Comparison of ENCODE assay signal across 8 mouse cellular contexts in the genomic region with DNA sequence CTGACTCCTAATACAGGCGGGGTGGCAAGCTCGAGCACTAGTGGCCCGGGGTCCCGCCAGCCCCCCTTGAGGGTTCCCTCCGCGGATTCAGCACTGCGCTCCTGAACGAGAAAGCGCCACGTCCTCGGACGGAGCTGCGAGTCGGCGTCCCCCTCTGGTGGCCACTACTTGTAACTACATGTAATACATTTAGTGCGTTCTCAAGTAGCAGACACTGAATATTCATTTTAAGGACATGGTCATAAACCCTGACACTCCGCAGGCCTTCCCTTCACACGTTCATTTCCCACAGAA. TPM values are rescaled to one million over a fixed set of nuclear protein-coding genes. Genes with fewer than 3 reads are reported as not detected.
A peak's percentile ranks its signal among the peaks of the same experiment; 100 is the strongest.
DNase-seq lines count a peak whose midpoint lies in the region; ATAC-seq and TF ChIP-seq lines count a peak whose summit lies in the region.

No protein-coding gene starts in this region.

- intact Hi-C loops in left cerebral cortex, postnatal 10 days (cut with DNase I): loop anchor here (1.0 to 5.0 kb wide), 3 partner anchors 36 to 152 kb away; a partner anchor contains a TSS

- no peaks in the 10 kb centered on the region for H3K9me3 ChIP-seq in forebrain, postnatal 0 days (ENCODE audit: low read length)
- no peaks in the 10 kb centered on the region for H3K9me3 ChIP-seq in hindbrain, embryonic 11.5 days (ENCODE audit: control insufficient read depth, low read length)
- H3K9me3 ChIP-seq in megakaryocyte, embryonic 14.5 days: no peaks in the 10 kb centered on the region

- no peaks in the 10 kb centered on the region for H3K4me1 ChIP-seq in forebrain, postnatal 0 days (ENCODE audit: insufficient read depth)
- H3K4me1 ChIP-seq in hindbrain, embryonic 11.5 days (replicated peaks; ENCODE audit: control insufficient read depth, insufficient read depth, low read length): no peaks in the 10 kb centered on the region; the same call in 1 of the 2 replicates
- peaks cover 17% of the 10 kb centered on the region for H3K4me1 ChIP-seq in megakaryocyte, embryonic 14.5 days

- no peak overlapping the region for H3K9ac ChIP-seq in forebrain, postnatal 0 days
- no peak overlapping the region for H3K9ac ChIP-seq in hindbrain, embryonic 11.5 days (ENCODE audit: low read depth, low read length)

- H3K4me2 ChIP-seq in forebrain, postnatal 0 days (ENCODE audit: low read depth): peak overlapping the region; percentile 41
- peak overlapping the region; percentile 39 for H3K4me2 ChIP-seq in hindbrain, embryonic 11.5 days (replicated peaks; ENCODE audit: low read depth, low read length)

- peak; percentile 96 for TF ChIP-seq CTCF in forebrain, postnatal 0 days (IDR thresholded peaks at IDR 0.05; ENCODE audit: low read depth)

- H3K36me3 ChIP-seq in forebrain, postnatal 0 days (ENCODE audit: insufficient read depth): no peaks in the 10 kb centered on the region
- no peaks in the 10 kb centered on the region for H3K36me3 ChIP-seq in hindbrain, embryonic 11.5 days (ENCODE audit: control insufficient read depth, insufficient read depth, low read length)
- no peaks in the 10 kb centered on the region for H3K36me3 ChIP-seq in megakaryocyte, embryonic 14.5 days (replicated peaks; ENCODE audit: low read length)

- H3K4me3 ChIP-seq in forebrain, postnatal 0 days (ENCODE audit: low read depth, low read length): no peak overlapping the region
- no peak overlapping the region; the same call in 1 of the 2 replicates for H3K4me3 ChIP-seq in hindbrain, embryonic 11.5 days (ENCODE audit: low read depth, low read length)
- peak overlapping the region; percentile 85 for H3K4me3 ChIP-seq in megakaryocyte, embryonic 14.5 days (replicated peaks)

- H3K27me3 ChIP-seq in forebrain, postnatal 0 days (ENCODE audit: insufficient read depth, low read length): peaks cover 3% of the 10 kb centered on the region; the same call in 1 of the 2 replicates
- peaks cover 8% of the 10 kb centered on the region for H3K27me3 ChIP-seq in hindbrain, embryonic 11.5 days (ENCODE audit: control insufficient read depth, insufficient read depth, low read length)
- H3K27me3 ChIP-seq in megakaryocyte, embryonic 14.5 days (replicated peaks): peaks cover 44% of the 10 kb centered on the region

- no peak overlapping the region for H3K27ac ChIP-seq in forebrain, postnatal 0 days (ENCODE audit: low read depth, low read length)
- no peak overlapping the region for H3K27ac ChIP-seq in hindbrain, embryonic 11.5 days (ENCODE audit: low read depth, low read length)

- DNase-seq in Muller cell, postnatal 12 days (ENCODE audit: inconsistent ontology term): peak; percentile 65
- DNase-seq in cerebellum, adult 18-20 months: peak; percentile 76 to 80
- peak; percentile 86 for DNase-seq in forebrain, postnatal 0 days
- peak; percentile 82 for DNase-seq in hindbrain, embryonic 11.5 days (ENCODE audit: low spot score)
- DNase-seq in left cerebral cortex, postnatal 10 days (ENCODE audit: extremely low spot score in 1 of 2, low spot score in 2 of 2): peak; percentile 70 to 80
- DNase-seq in right cerebral cortex, postnatal 14 days: peak; percentile 72

- WGBS in forebrain, postnatal 0 days: under 1% methylated on average over 18 of the region's 18 CpGs
- under 1% methylated on average over 18 of the region's 18 CpGs for WGBS in hindbrain, embryonic 11.5 days

- ATAC-seq in forebrain, postnatal 0 days: peak; percentile 76
- ATAC-seq in hindbrain, embryonic 11.5 days (ENCODE audit: low FRiP score): no peak
- no peak for ATAC-seq in activated CD4-positive, CD25-positive, alpha-beta regulatory T cell, adult 4 months

RNA-seq across cellular contexts. Expression of a gene that starts 6.9 kb away (rescaled TPM):
- total RNA-seq in forebrain, postnatal 0 days (2014; rRNA removed): 0.14 and 0.15 TPM in 2 replicates
- 0.28 and 0.35 TPM in 2 replicates for polyA plus RNA-seq in forebrain, postnatal 0 days (2015; fragmentation: Nextera tagmentation; extraction: Ambion mirVana)
- polyA plus RNA-seq in hindbrain, embryonic 11.5 days (2014; fragmentation: Nextera tagmentation; extraction: Ambion mirVana): 0.14 TPM in 1 of 2 replicates, not detected in the other
- under 1 TPM in 1 of 2 experiments, not detected in 1; 0.20 TPM for total RNA-seq in left cerebral cortex, postnatal 10 days (2021)
- polyA plus RNA-seq in megakaryocyte, embryonic 14.5 days (2012; ENCODE audit: insufficient read depth, low replicate concordance): not detected in 2 replicates
- not detected for polyA plus RNA-seq in activated CD4-positive, CD25-positive, alpha-beta regulatory T cell, adult 4 months (2017; shearing (Covaris generic))

RNA-seq across cellular contexts. Expression of a gene that starts 17.8 kb away (rescaled TPM):
- 42.1 and 44.4 TPM in 2 replicates for total RNA-seq in forebrain, postnatal 0 days (2014; rRNA removed)
- 34.1 and 38.2 TPM in 2 replicates for polyA plus RNA-seq in forebrain, postnatal 0 days (2015; fragmentation: Nextera tagmentation; extraction: Ambion mirVana)
- 33.2 and 34.4 TPM in 2 replicates for polyA plus RNA-seq in hindbrain, embryonic 11.5 days (2014; fragmentation: Nextera tagmentation; extraction: Ambion mirVana)
- 10 to 100 TPM; 24.3 to 24.4 TPM for total RNA-seq in left cerebral cortex, postnatal 10 days (2021)
- 13.5 TPM in 1 of 2 replicates, not detected in the other for polyA plus RNA-seq in megakaryocyte, embryonic 14.5 days (2012; ENCODE audit: insufficient read depth, low replicate concordance)
- 10 to 100 TPM; 13.5 to 15.4 TPM for polyA plus RNA-seq in activated CD4-positive, CD25-positive, alpha-beta regulatory T cell, adult 4 months (2017; shearing (Covaris generic))

RNA-seq across cellular contexts. Expression of a gene that starts 30.8 kb away (rescaled TPM):
- total RNA-seq in forebrain, postnatal 0 days (2014; rRNA removed): not detected in 2 replicates
- not detected in 2 replicates for polyA plus RNA-seq in forebrain, postnatal 0 days (2015; fragmentation: Nextera tagmentation; extraction: Ambion mirVana)
- 1.7 and 2.7 TPM in 2 replicates for polyA plus RNA-seq in hindbrain, embryonic 11.5 days (2014; fragmentation: Nextera tagmentation; extraction: Ambion mirVana)
- not detected for total RNA-seq in left cerebral cortex, postnatal 10 days (2021)
- not detected in 2 replicates for polyA plus RNA-seq in megakaryocyte, embryonic 14.5 days (2012; ENCODE audit: insufficient read depth, low replicate concordance)
- polyA plus RNA-seq in activated CD4-positive, CD25-positive, alpha-beta regulatory T cell, adult 4 months (2017; shearing (Covaris generic)): not detected

RNA-seq across cellular contexts. Expression of a gene that starts 37.3 kb away (rescaled TPM):
- total RNA-seq in forebrain, postnatal 0 days (2014; rRNA removed): not detected in 2 replicates
- polyA plus RNA-seq in forebrain, postnatal 0 days (2015; fragmentation: Nextera tagmentation; extraction: Ambion mirVana): not detected in 2 replicates
- not detected in 2 replicates for polyA plus RNA-seq in hindbrain, embryonic 11.5 days (2014; fragmentation: Nextera tagmentation; extraction: Ambion mirVana)
- not detected for total RNA-seq in left cerebral cortex, postnatal 10 days (2021)
- 2.3 TPM in 1 of 2 replicates, not detected in the other for polyA plus RNA-seq in megakaryocyte, embryonic 14.5 days (2012; ENCODE audit: insufficient read depth, low replicate concordance)
- polyA plus RNA-seq in activated CD4-positive, CD25-positive, alpha-beta regulatory T cell, adult 4 months (2017; shearing (Covaris generic)): not detected

RNA-seq across cellular contexts. Expression of a gene that starts 46.7 kb away (rescaled TPM):
- total RNA-seq in forebrain, postnatal 0 days (2014; rRNA removed): 76.7 and 86.4 TPM in 2 replicates
- 145 and 154 TPM in 2 replicates for polyA plus RNA-seq in forebrain, postnatal 0 days (2015; fragmentation: Nextera tagmentation; extraction: Ambion mirVana)
- 76.0 and 80.1 TPM in 2 replicates for polyA plus RNA-seq in hindbrain, embryonic 11.5 days (2014; fragmentation: Nextera tagmentation; extraction: Ambion mirVana)
- total RNA-seq in left cerebral cortex, postnatal 10 days (2021): 10 to 100 TPM; 67.6 to 72.3 TPM
- polyA plus RNA-seq in megakaryocyte, embryonic 14.5 days (2012; ENCODE audit: insufficient read depth, low replicate concordance): 36.7 and 120 TPM in 2 replicates
- polyA plus RNA-seq in activated CD4-positive, CD25-positive, alpha-beta regulatory T cell, adult 4 months (2017; shearing (Covaris generic)): 10 to 100 TPM; 44.8 to 78.5 TPM
